Mouse (Mus musculus): ENCODE results near the gene Slc51a.

- TF ChIP-seq CTCF (IDR thresholded peaks at IDR 0.05; ENCODE audit: low read depth) (no peak), EP300 (IDR thresholded peaks at IDR 0.05; ENCODE audit: low read depth) (no peak)
Observed at GRCm38 (mm10) chr16:32453102-32453501, 34.6 kb downstream of the Slc51a start.
